Mouse (Mus musculus) heart, postnatal 0 days (tissue): ENCODE data around the gene Atp6v1a. TPM values are rescaled to one million over a fixed set of nuclear protein-coding genes. Genes with fewer than 3 reads are reported as not detected.

Experiments used
- ATAC-seq: fragments of 200-750 bp; cut with Nextera tagmentation; 2 replicates; pipeline ENCODE4 v1.8.0; 2017; ENCODE audit warnings: low read depth, moderate number of reproducible peaks, moderate library complexity; ENCODE audit not compliant: insufficient read depth
- DNase-seq: peaks from one replicate; pipeline ENCODE4 v3.0.0-alpha.2; 2016; ENCODE audit warnings: low spot score
- H3K27ac ChIP-seq: fragments of 300-500 bp; sonication (generic); 2 replicates; pipeline ENCODE4 v1.5.1; 2014; ENCODE audit warnings: low read depth, mild to moderate bottlenecking
- H3K27me3 ChIP-seq: fragments of 300-500 bp; sonication (generic); 2 replicates; pipeline ENCODE4 v1.6.1; 2014; ENCODE audit warnings: low read length, mixed read lengths; ENCODE audit not compliant: control insufficient read depth, insufficient read depth
- H3K36me3 ChIP-seq: fragments of 300-500 bp; sonication (generic); replicated peaks from 2 replicates; pipeline ENCODE4 v1.6.1; 2014; ENCODE audit warnings: low read length, mixed read lengths; ENCODE audit not compliant: control insufficient read depth, insufficient read depth
- H3K4me1 ChIP-seq: fragments of 300-500 bp; sonication (generic); 2 replicates; pipeline ENCODE4 v1.6.1; 2014; ENCODE audit warnings: antibody characterized with exemption; ENCODE audit not compliant: control insufficient read depth, insufficient read depth
- H3K4me2 ChIP-seq: fragments of 300-500 bp; sonication (generic); 2 replicates; pipeline ENCODE4 v1.6.1; 2014; ENCODE audit warnings: low read depth, mild to moderate bottlenecking, low read length, moderate library complexity
- H3K4me3 ChIP-seq: fragments of 300-500 bp; sonication (generic); 2 replicates; pipeline ENCODE4 v1.5.1; 2014; ENCODE audit warnings: low read depth, low read length
- H3K9ac ChIP-seq: fragments of 300-500 bp; sonication (generic); replicated peaks from 2 replicates; pipeline ENCODE4 v1.6.1; 2014; ENCODE audit warnings: low read depth, low read length, mixed read lengths
- H3K9me3 ChIP-seq: fragments of 300-500 bp; sonication (generic); replicated peaks from 2 replicates; pipeline ENCODE4 v1.6.1; 2016; ENCODE audit warnings: low read length; ENCODE audit not compliant: control insufficient read depth
- CTCF ChIP-seq: IDR thresholded peaks from 2 replicates; pipeline ENCODE4 v1.5.1; 2016; ENCODE audit warnings: antibody characterized with exemption, control low read depth, low read depth
- EP300 ChIP-seq: IDR thresholded peaks from 2 replicates; pipeline ENCODE4 v1.6.1; 2016; ENCODE audit warnings: antibody characterized with exemption, low read depth
- WGBS: fragments of 180-500 bp; shearing (Covaris S2); extraction: QIAGEN DNeasy Blood & Tissue Kit; methylation state at CpG from one replicate; pipeline ENCODE4 v1.1.7; 2014; 5-methylcytosine and 5-hydroxymethylcytosine counted together
- polyA plus RNA-seq: library from polyadenylated mRNA; unstranded; fragments of >200 nt; fragmentation: Nextera tagmentation; extraction: Ambion mirVana; gene quantifications from 2 replicates; pipeline ENCODE4 v1.2.1, GENCODE M21; 2015
- total RNA-seq: library from RNA; depleted of rRNA; stranded (reverse); fragments of >200 nt; gene quantifications from 2 replicates; pipeline ENCODE4 v1.2.3, GENCODE M21; 2014; ENCODE audit warnings: low replicate concordance; rRNA removed

Gene Atp6v1a
- total RNA-seq (39.2 and 39.4 TPM in 2 replicates), polyA plus RNA-seq (22.3 TPM in 2 replicates)

DNA sequence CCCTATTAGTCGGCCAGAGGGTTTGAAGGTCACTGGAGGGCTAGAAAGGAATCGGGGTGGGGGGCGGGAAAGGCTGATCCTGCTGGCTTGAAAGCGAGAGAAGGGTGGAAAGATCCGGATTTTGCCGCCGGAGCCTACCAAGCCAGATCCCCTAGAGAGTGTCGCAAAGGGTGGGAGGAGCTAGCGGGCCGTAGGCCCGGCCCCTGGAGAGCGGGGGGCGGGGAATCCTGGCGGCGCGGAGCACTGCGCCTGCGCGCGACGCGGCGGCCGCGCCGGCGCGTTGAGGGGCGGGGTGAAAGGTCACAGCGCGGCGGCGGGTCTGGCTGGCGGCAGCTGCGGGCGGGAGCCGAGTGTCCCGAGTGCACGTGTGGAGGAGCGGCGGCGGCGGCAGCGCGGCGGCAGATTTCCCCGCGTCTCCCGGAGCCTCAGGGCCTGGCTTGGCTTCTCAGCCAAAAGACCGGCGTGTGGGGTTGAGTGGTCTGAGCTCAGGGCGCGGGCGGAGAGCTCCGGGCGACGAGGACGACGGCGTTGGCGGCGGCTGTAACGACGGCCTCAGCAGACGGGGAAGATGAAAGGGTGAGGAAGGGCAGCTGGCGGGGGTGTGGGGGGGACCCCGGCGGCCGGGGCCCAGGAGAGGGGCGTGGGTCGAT, at the start of gene Atp6v1a, which contains the start of gene Naa50:
Gene Atp6v1a (minus strand): TSS at position 170 of the 650 bp plus-strand sequence.
Gene Naa50 (plus strand): TSS at position 295 of the 650 bp plus-strand sequence.
- peak; percentile 97 for DNase-seq
- TF ChIP-seq EP300 (no peak), CTCF (no peak)
- H3K36me3 ChIP-seq, result no peaks in the 10 kb centered on the region
- H3K27me3 ChIP-seq, result no peaks in the 10 kb centered on the region
- H3K9ac ChIP-seq, result peak within 1 kb of the TSS; percentile 95
- peak within 1 kb of the TSS; percentile 93 for H3K4me3 ChIP-seq
- WGBS, result under 1% methylated on average over 65 of the region's 71 CpGs
- no peaks in the 10 kb centered on the region for H3K9me3 ChIP-seq
- H3K4me1 ChIP-seq, result peaks cover 16% of the 10 kb centered on the region
- H3K4me2 ChIP-seq, result peak within 1 kb of the TSS; percentile 97
- peak; percentile 91 for ATAC-seq
- H3K27ac ChIP-seq, result peak within 1 kb of the TSS; percentile 99

DNA sequence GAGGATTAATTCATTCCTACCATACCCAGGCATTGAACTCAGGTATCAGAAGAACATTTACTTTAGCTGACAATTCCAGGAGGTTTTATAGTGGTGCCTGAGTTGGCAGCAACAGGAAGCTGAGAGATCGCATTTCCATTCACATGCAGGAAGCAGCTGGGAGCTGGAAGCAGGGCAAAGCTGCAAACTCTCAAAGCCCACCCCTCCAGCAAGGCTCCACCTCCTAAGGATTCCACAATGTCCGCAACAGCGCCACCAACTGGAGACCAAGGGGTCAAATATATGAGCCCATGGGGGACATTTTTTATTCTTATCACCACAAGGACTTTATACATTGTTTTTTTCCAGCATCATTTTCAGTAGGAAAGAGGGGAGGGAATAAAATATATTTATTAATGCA, 49.3 kb upstream of the Atp6v1a start:
- Histone ChIP-seq H3K36me3 (no peaks in the 10 kb centered on the region), H3K4me1 (no peaks in the 10 kb centered on the region; the same call in 1 of the 2 replicates), H3K9ac (no peak overlapping the region), H3K9me3 (peaks cover 5% of the 10 kb centered on the region; the same call in 1 of the 2 replicates), H3K27me3 (no peaks in the 10 kb centered on the region), H3K4me2 (no peak overlapping the region), H3K4me3 (no peak overlapping the region), H3K27ac (no peak overlapping the region)
- 81% methylated on average over 3 of the region's 3 CpGs for WGBS
- no peak for TF ChIP-seq EP300
- TF ChIP-seq CTCF, result 0 out of 2 replicates have a peak, but pooled peaks have one; percentile 4
- DNase-seq, result no peak
- 0 out of 2 replicates have a peak, but pooled peaks have one; percentile 4 for ATAC-seq

DNA sequence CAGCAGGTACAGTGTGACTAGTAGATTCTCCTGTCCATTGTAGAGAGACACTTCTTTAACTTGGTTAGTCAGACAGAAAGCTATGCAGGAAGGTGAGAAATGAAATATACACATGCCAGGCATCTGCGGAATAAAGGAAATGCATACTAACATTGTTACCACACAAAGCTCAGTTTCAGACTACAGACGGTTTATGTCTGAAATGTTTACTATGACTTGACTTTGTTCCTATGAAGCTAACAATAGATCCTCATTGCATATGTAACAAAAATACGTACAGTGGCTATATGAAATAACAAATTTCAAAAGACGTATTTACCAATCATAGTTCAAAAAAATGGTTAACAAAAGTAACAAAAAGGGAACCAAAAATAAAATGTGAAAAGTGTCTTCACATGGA, 47.7 kb upstream of the Atp6v1a start:
- Histone ChIP-seq H3K4me2 (no peak overlapping the region), H3K4me1 (no peaks in the 10 kb centered on the region), H3K4me3 (no peak overlapping the region), H3K9ac (no peak overlapping the region), H3K27ac (no peak overlapping the region), H3K9me3 (peaks cover 5% of the 10 kb centered on the region; the same call in 1 of the 2 replicates), H3K27me3 (no peaks in the 10 kb centered on the region), H3K36me3 (no peaks in the 10 kb centered on the region)
- TF ChIP-seq EP300 (no peak), CTCF (no peak)
- DNase-seq, result no peak
- WGBS, result 93% methylated on average over 4 of the region's 4 CpGs
- no peak for ATAC-seq

DNA sequence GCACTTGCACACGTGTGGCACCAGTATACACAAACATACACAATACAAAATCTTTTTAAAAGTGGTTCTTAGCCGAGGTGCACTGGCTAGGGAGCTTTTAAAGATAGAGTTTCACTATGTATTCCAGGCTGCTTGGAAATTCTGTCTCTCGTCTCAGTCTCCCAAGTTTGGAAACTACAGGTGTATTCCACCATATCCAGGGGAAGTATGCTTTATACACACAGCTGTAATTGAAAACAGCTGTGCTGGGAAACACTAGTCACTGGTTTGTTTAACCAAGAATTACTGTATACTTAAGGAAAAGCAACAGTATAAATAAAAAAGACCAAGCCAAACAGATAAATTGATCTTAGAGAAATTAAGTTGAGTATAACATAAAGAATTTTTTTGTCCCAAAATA, 45.3 kb upstream of the Atp6v1a start:
- H3K9ac ChIP-seq, result no peak overlapping the region
- no peak overlapping the region for H3K27ac ChIP-seq
- H3K9me3 ChIP-seq, result peaks cover 5% of the 10 kb centered on the region; the same call in 1 of the 2 replicates
- H3K27me3 ChIP-seq, result no peaks in the 10 kb centered on the region
- WGBS, result 79% methylated on average over 3 of the region's 3 CpGs
- ATAC-seq, result no peak
- no peaks in the 10 kb centered on the region for H3K4me1 ChIP-seq
- no peak for TF ChIP-seq CTCF
- no peaks in the 10 kb centered on the region; the same call in 1 of the 2 replicates for H3K36me3 ChIP-seq
- no peak overlapping the region for H3K4me3 ChIP-seq
- no peak overlapping the region for H3K4me2 ChIP-seq
- no peak for DNase-seq

DNA sequence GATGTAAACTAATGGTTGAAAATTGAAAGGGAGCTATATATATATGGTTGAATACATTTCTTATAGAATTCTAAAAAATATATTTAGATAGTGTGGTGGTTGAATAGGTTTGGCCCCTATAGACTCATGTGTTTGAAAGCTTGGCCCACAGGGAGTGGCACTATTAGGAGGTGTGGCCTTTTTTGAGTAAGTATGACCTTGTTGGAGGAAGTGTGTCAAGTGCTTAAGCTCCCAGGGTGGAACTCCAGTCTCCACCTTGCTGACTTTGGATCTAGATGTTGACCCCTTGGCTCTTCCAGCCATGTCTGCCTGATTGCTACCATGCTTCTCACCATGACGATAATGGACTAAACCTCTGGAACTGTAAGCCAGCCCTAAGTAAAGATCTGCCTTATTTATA, 43.1 kb upstream of the Atp6v1a start:
- no peak overlapping the region for H3K4me3 ChIP-seq
- no peak for ATAC-seq
- WGBS, result 90% methylated on average over 1 of the region's 1 CpGs

More for the DNA sequence above, 43.1 kb upstream of the Atp6v1a start:
- Histone ChIP-seq H3K4me1 (no peaks in the 10 kb centered on the region), H3K9ac (no peak overlapping the region), H3K27me3 (no peaks in the 10 kb centered on the region), H3K36me3 (peaks cover 3% of the 10 kb centered on the region; the same call in 1 of the 2 replicates), H3K9me3 (no peaks in the 10 kb centered on the region), H3K4me2 (no peak overlapping the region), H3K27ac (no peak overlapping the region)
- TF ChIP-seq EP300 (no peak), CTCF (no peak)
- no peak for DNase-seq
